Mouse (Mus musculus) spleen, postnatal 14 days (tissue): ENCODE data around the gene Nsmce4a.
"Not testable (repeated sequence)": the region's sequence is repeated elsewhere in the genome, so short reads cannot be mapped to it uniquely, and the experiment has no call there.

Source experiments
- DNase-seq, 2 experiments: peaks; one replicate each; pipeline ENCODE4 v3.0.0; 2021 to 2022; ENCODE audit warnings: low spot score in 2 of 2

Gene Nsmce4a

GRCm38 (mm10) chr7:130572821-130573220 is at the start of gene Nsmce4a:
Gene Nsmce4a (minus strand): TSS chr7:130573118.
- no peak for DNase-seq

GRCm38 (mm10) chr7:130622359-130622758 is 49.4 kb upstream of the Nsmce4a start:
- no peak for DNase-seq

GRCm38 (mm10) chr7:130621953-130622352 is 49.0 kb upstream of the Nsmce4a start:
- no peak for DNase-seq

- no peak for DNase-seq
Observed at GRCm38 (mm10) chr7:130621068-130621467, 48.1 kb upstream of the Nsmce4a start.

GRCm38 (mm10) chr7:130617591-130617990 is 44.7 kb upstream of the Nsmce4a start:
- DNase-seq: no peak

GRCm38 (mm10) chr7:130613973-130614372 is 41.1 kb upstream of the Nsmce4a start:
- DNase-seq: no peak

GRCm38 (mm10) chr7:130606958-130607357 is 34.0 kb upstream of the Nsmce4a start:
- DNase-seq: no peak

- DNase-seq: no peak
Observed at GRCm38 (mm10) chr7:130605111-130605510, 32.2 kb upstream of the Nsmce4a start.

GRCm38 (mm10) chr7:130604390-130604789 is 31.5 kb upstream of the Nsmce4a start:
- DNase-seq: no peak

- DNase-seq: no peak
Observed at GRCm38 (mm10) chr7:130603556-130603955, 30.6 kb upstream of the Nsmce4a start.

- no peak for DNase-seq
Observed at GRCm38 (mm10) chr7:130602804-130603203, 29.9 kb upstream of the Nsmce4a start.

- DNase-seq: no peak
Observed at GRCm38 (mm10) chr7:130600546-130600945, 27.6 kb upstream of the Nsmce4a start.

- DNase-seq: no peak
Observed at GRCm38 (mm10) chr7:130600074-130600473, 27.2 kb upstream of the Nsmce4a start.

GRCm38 (mm10) chr7:130597546-130597945 is 24.6 kb upstream of the Nsmce4a start:
- no peak for DNase-seq

- not testable (repeated sequence) for DNase-seq
Observed at GRCm38 (mm10) chr7:130596079-130596855, 23.3 kb upstream of the Nsmce4a start.

GRCm38 (mm10) chr7:130593375-130594239 is 20.7 kb upstream of the Nsmce4a start:
- DNase-seq: not testable (repeated sequence)

- not testable (repeated sequence) for DNase-seq
Observed at GRCm38 (mm10) chr7:130592975-130593374, 20.1 kb upstream of the Nsmce4a start.

GRCm38 (mm10) chr7:130590845-130591437 is 18.0 kb upstream of the Nsmce4a start:
- no peak for DNase-seq

GRCm38 (mm10) chr7:130590081-130590828 is 17.3 kb upstream of the Nsmce4a start:
- no peak for DNase-seq

GRCm38 (mm10) chr7:130586521-130587072 is 13.7 kb upstream of the Nsmce4a start:
- DNase-seq: no peak

GRCm38 (mm10) chr7:130578607-130579006 is 5.7 kb upstream of the Nsmce4a start:
- no peak for DNase-seq
